Mouse (Mus musculus) lung, postnatal 25 days (tissue): Measurements from ENCODE around the gene Zscan2.

Source experiments
- DNase-seq: peaks from one replicate; pipeline ENCODE4 v3.0.0; 2022; ENCODE audit warnings: low spot score

Zscan2 gene

GRCm38 (mm10) chr7:80843910-80844640 is 16.6 kb upstream of the Zscan2 start:
- DNase-seq, result no peak

GRCm38 (mm10) chr7:80844691-80845090 is 16.0 kb upstream of the Zscan2 start:
- DNase-seq, result no peak

- DNase-seq, result peak; percentile 44
These were observed 15.0 kb upstream of the Zscan2 start for GRCm38 (mm10) chr7:80845621-80846279.

GRCm38 (mm10) chr7:80846280-80846678 is 14.4 kb upstream of the Zscan2 start:
- no peak for DNase-seq

- no peak for DNase-seq
These were observed 14.0 kb upstream of the Zscan2 start for GRCm38 (mm10) chr7:80846709-80847108.

GRCm38 (mm10) chr7:80849267-80849666 is 11.5 kb upstream of the Zscan2 start:
- no peak for DNase-seq

GRCm38 (mm10) chr7:80849710-80850109 is 11.0 kb upstream of the Zscan2 start:
- peak; percentile 78 for DNase-seq

GRCm38 (mm10) chr7:80850520-80850919 is 10.2 kb upstream of the Zscan2 start:
- DNase-seq, result no peak

- DNase-seq, result no peak
These were observed 7.5 kb upstream of the Zscan2 start for GRCm38 (mm10) chr7:80853218-80853617.

- DNase-seq, result no peak
These were observed 5.4 kb upstream of the Zscan2 start for GRCm38 (mm10) chr7:80855316-80855715.

- peak; percentile 77 for DNase-seq
These were observed 3.5 kb upstream of the Zscan2 start for GRCm38 (mm10) chr7:80857181-80857580.

GRCm38 (mm10) chr7:80860227-80860626 is 493 bp upstream of the Zscan2 start:
- DNase-seq, result peak; percentile 78

GRCm38 (mm10) chr7:80862475-80862874 is 1.8 kb downstream of the Zscan2 start:
- DNase-seq, result no peak

GRCm38 (mm10) chr7:80863520-80863919 is 2.8 kb downstream of the Zscan2 start:
- DNase-seq, result no peak

- no peak for DNase-seq
These were observed 3.4 kb downstream of the Zscan2 start for GRCm38 (mm10) chr7:80864151-80864550.

- DNase-seq, result no peak
These were observed 4.1 kb downstream of the Zscan2 start for GRCm38 (mm10) chr7:80864831-80865230.

- no peak for DNase-seq
These were observed 4.8 kb downstream of the Zscan2 start for GRCm38 (mm10) chr7:80865521-80865920.

GRCm38 (mm10) chr7:80866514-80867147 is 5.9 kb downstream of the Zscan2 start:
- no peak for DNase-seq

GRCm38 (mm10) chr7:80868686-80869085 is 8.0 kb downstream of the Zscan2 start:
- no peak for DNase-seq

GRCm38 (mm10) chr7:80873038-80873437 is 12.3 kb downstream of the Zscan2 start:
- no peak for DNase-seq

GRCm38 (mm10) chr7:80873631-80874030 is 12.9 kb downstream of the Zscan2 start:
- DNase-seq, result no peak

GRCm38 (mm10) chr7:80875727-80876126 is 15.0 kb downstream of the Zscan2 start:
- no peak for DNase-seq

- peak; percentile 89 for DNase-seq
These were observed 22.2 kb downstream of the Zscan2 start for GRCm38 (mm10) chr7:80882830-80883505.
